26 mouse cellular contexts compared by ENCODE assay signal in the genomic region with DNA sequence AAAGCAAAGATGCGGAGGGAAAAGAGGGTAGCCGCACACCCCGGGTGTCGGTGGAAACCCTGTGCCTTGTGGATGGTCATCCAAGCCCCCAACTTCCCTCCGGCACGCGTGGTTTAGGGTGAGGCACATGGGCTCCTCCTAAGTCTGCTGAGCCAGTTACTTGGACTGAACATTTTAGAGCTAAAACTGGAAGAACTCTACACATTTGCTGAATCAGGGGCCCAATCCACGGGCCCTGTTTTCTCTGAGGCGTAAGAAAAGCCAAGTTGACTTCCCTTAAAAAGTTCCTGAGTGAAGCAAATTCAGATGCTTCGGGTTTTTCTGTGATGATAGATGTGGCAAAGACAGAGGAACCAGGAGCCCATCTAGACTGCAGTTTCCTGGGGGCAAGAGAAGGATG. TPM values are rescaled to one million over a fixed set of nuclear protein-coding genes. Genes with fewer than 3 reads are reported as not detected.
DNase-seq lines count a peak whose midpoint lies in the region; ATAC-seq and TF ChIP-seq lines count a peak whose summit lies in the region.
"Had no signal": no experiment of that assay in that cellular context is flagged by ENCODE, and none has a peak within 500 bp of the region (broad histone marks: within the 10 kb centered on the region; RNA-seq: fewer than 3 reads in every experiment).

No protein-coding gene starts in this region.

- H3K27me3 ChIP-seq in embryonic facial prominence, embryonic 12.5 days, result no peaks in the 10 kb centered on the region
- no peaks in the 10 kb centered on the region for H3K27me3 ChIP-seq in embryonic facial prominence, embryonic 10.5 days (replicated peaks; ENCODE audit: low read depth, poor library complexity, severe bottlenecking)
- H3K27me3 ChIP-seq in heart, embryonic 11.5 days (ENCODE audit: control insufficient read depth, insufficient read depth, low read length), result no peaks in the 10 kb centered on the region
- H3K27me3 ChIP-seq in E14TG2a.4 (ENCODE audit: insufficient read depth, low read length), result no peaks in the 10 kb centered on the region
- no peaks in the 10 kb centered on the region for H3K27me3 ChIP-seq in limb, embryonic 11.5 days (ENCODE audit: control insufficient read depth, insufficient read depth, low read length)
- H3K27me3 ChIP-seq in intestine, postnatal 0 days (replicated peaks; ENCODE audit: control insufficient read depth, insufficient read depth, low read length), result no peaks in the 10 kb centered on the region
- H3K27me3 ChIP-seq: embryonic facial prominence, embryonic 13.5 days; forebrain, embryonic 13.5 days; hindbrain, embryonic 13.5 days had no signal

- no peak for DNase-seq in embryonic facial prominence, embryonic 10.5 days (ENCODE audit: low spot score)
- no peak for DNase-seq in heart, postnatal 10 days
- DNase-seq in limb, embryonic 11.5 days (ENCODE audit: low spot score), result no peak
- DNase-seq in cerebellum, postnatal 4 days (ENCODE audit: low spot score in 2 of 2), result no peak
- DNase-seq: adrenal gland, postnatal 36 days; cerebellum, adult 11-12 months; cerebellum, postnatal 10 days; gastrocnemius, postnatal 10 days; kidney, adult 2 months; liver; right cerebral cortex, postnatal 4 days; thymus, adult 18-20 months; thymus, postnatal 36 days had no signal

- H3K4me1 ChIP-seq in embryonic facial prominence, embryonic 12.5 days, result peaks cover 9% of the 10 kb centered on the region; the same call in 1 of the 2 replicates
- H3K4me1 ChIP-seq in embryonic facial prominence, embryonic 10.5 days, result peaks cover 18% of the 10 kb centered on the region
- no peaks in the 10 kb centered on the region for H3K4me1 ChIP-seq in heart, embryonic 11.5 days (ENCODE audit: control insufficient read depth, insufficient read depth, low read length)
- peaks cover 93% of the 10 kb centered on the region for H3K4me1 ChIP-seq in E14TG2a.4 (replicated peaks; ENCODE audit: low read depth, low read length)
- H3K4me1 ChIP-seq in limb, embryonic 11.5 days (ENCODE audit: control insufficient read depth, insufficient read depth, low read length), result peaks cover 5% of the 10 kb centered on the region; the same call in 1 of the 2 replicates
- H3K4me1 ChIP-seq in intestine, postnatal 0 days (replicated peaks; ENCODE audit: control insufficient read depth, insufficient read depth, low read length), result no peaks in the 10 kb centered on the region
- H3K4me1 ChIP-seq: forebrain, embryonic 13.5 days; hindbrain, embryonic 13.5 days; midbrain, embryonic 10.5 days had no signal

- no peak overlapping the region for H3K4me2 ChIP-seq in embryonic facial prominence, embryonic 12.5 days (replicated peaks)
- H3K4me2 ChIP-seq in heart, embryonic 11.5 days, result no peak overlapping the region
- no peak overlapping the region for H3K4me2 ChIP-seq in limb, embryonic 11.5 days (ENCODE audit: low read depth, severe bottlenecking)
- H3K4me2 ChIP-seq in intestine, postnatal 0 days (replicated peaks; ENCODE audit: low read depth), result no peak overlapping the region
- H3K4me2 ChIP-seq: embryonic facial prominence, embryonic 13.5 days; forebrain, embryonic 13.5 days; hindbrain, embryonic 13.5 days had no signal

- H3K9me3 ChIP-seq in embryonic facial prominence, embryonic 12.5 days, result no peaks in the 10 kb centered on the region
- H3K9me3 ChIP-seq in embryonic facial prominence, embryonic 10.5 days, result no peaks in the 10 kb centered on the region
- H3K9me3 ChIP-seq in heart, embryonic 11.5 days (replicated peaks; ENCODE audit: control insufficient read depth, low read length), result no peaks in the 10 kb centered on the region
- peaks cover 31% of the 10 kb centered on the region for H3K9me3 ChIP-seq in E14TG2a.4 (ENCODE audit: low read length)
- no peaks in the 10 kb centered on the region for H3K9me3 ChIP-seq in limb, embryonic 11.5 days (ENCODE audit: control insufficient read depth, low read length)
- H3K9me3 ChIP-seq in intestine, postnatal 0 days (ENCODE audit: control insufficient read depth), result no peaks in the 10 kb centered on the region
- H3K9me3 ChIP-seq: embryonic facial prominence, embryonic 13.5 days; forebrain, embryonic 13.5 days; hindbrain, embryonic 13.5 days; midbrain, embryonic 10.5 days had no signal

- no peak for ATAC-seq in embryonic facial prominence, embryonic 12.5 days (ENCODE audit: insufficient number of reproducible peaks, insufficient read depth, low FRiP score, low TSS enrichment)
- ATAC-seq in heart, embryonic 11.5 days (replicated peaks; ENCODE audit: insufficient number of reproducible peaks, low FRiP score, low TSS enrichment), result no peak
- ATAC-seq in limb, embryonic 11.5 days (ENCODE audit: insufficient number of reproducible peaks, low FRiP score, low TSS enrichment, low read depth), result peak; percentile 31; the same call in 1 of the 2 replicates
- ATAC-seq in intestine, postnatal 0 days, result no peak
- ATAC-seq: forebrain, embryonic 13.5 days; lung, postnatal 0 days; midbrain, embryonic 16.5 days had no signal

- no peak for TF ChIP-seq CTCF in E14TG2a.4 (conservative IDR thresholded peaks at IDR 0.05; ENCODE audit: low read length)
- TF ChIP-seq CTCF in intestine, postnatal 0 days (IDR thresholded peaks at IDR 0.05; ENCODE audit: low read depth), result no peak

- WGBS in embryonic facial prominence, embryonic 12.5 days, result 73% methylated on average over 10 of the region's 10 CpGs
- 72% methylated on average over 10 of the region's 10 CpGs for WGBS in embryonic facial prominence, embryonic 10.5 days
- WGBS in heart, embryonic 11.5 days (ENCODE audit: insufficient replicate concordance), result 86% methylated on average over 10 of the region's 10 CpGs
- 80% methylated on average over 10 of the region's 10 CpGs for WGBS in limb, embryonic 11.5 days
- 95% methylated on average over 10 of the region's 10 CpGs for WGBS in intestine, postnatal 0 days

- H3K36me3 ChIP-seq in embryonic facial prominence, embryonic 12.5 days, result peaks cover 37% of the 10 kb centered on the region
- peaks cover 28% of the 10 kb centered on the region for H3K36me3 ChIP-seq in embryonic facial prominence, embryonic 10.5 days (replicated peaks)
- peaks cover 31% of the 10 kb centered on the region for H3K36me3 ChIP-seq in heart, embryonic 11.5 days (ENCODE audit: control insufficient read depth, insufficient read depth, low read length)
- H3K36me3 ChIP-seq in E14TG2a.4 (ENCODE audit: insufficient read depth, low read length), result peaks cover 90% of the 10 kb centered on the region
- no peaks in the 10 kb centered on the region for H3K36me3 ChIP-seq in limb, embryonic 11.5 days (ENCODE audit: control insufficient read depth, insufficient read depth, low read length)
- H3K36me3 ChIP-seq in intestine, postnatal 0 days (ENCODE audit: control insufficient read depth, insufficient read depth), result peaks cover 14% of the 10 kb centered on the region; the same call in 1 of the 2 replicates
- H3K36me3 ChIP-seq: midbrain, embryonic 10.5 days had no signal

- H3K27ac ChIP-seq in embryonic facial prominence, embryonic 12.5 days, result 0 out of 2 replicates have a peak overlapping the region, but pooled peaks have one; percentile 3
- H3K27ac ChIP-seq in embryonic facial prominence, embryonic 10.5 days (replicated peaks), result no peak overlapping the region
- 0 out of 2 replicates have a peak overlapping the region, but pooled peaks have one; percentile 10 for H3K27ac ChIP-seq in heart, embryonic 11.5 days (ENCODE audit: low read depth, low read length)
- H3K27ac ChIP-seq in limb, embryonic 11.5 days (replicated peaks; ENCODE audit: low read depth, low read length), result no peak overlapping the region
- no peak overlapping the region for H3K27ac ChIP-seq in intestine, postnatal 0 days (ENCODE audit: low read depth, low read length)
- H3K27ac ChIP-seq: embryonic facial prominence, embryonic 13.5 days; forebrain, embryonic 13.5 days; hindbrain, embryonic 13.5 days; midbrain, embryonic 10.5 days had no signal

- intact Hi-C loops in heart, postnatal 10 days (cut with DNase I), result no loop called here

- no peak overlapping the region for H3K4me3 ChIP-seq in embryonic facial prominence, embryonic 12.5 days
- H3K4me3 ChIP-seq in embryonic facial prominence, embryonic 10.5 days, result no peak overlapping the region
- no peak overlapping the region for H3K4me3 ChIP-seq in heart, embryonic 11.5 days (ENCODE audit: low read depth, low read length)
- H3K4me3 ChIP-seq in E14TG2a.4 (replicated peaks; ENCODE audit: low read length), result peak overlapping the region; percentile 14; the same call in 1 of the 2 replicates
- H3K4me3 ChIP-seq in limb, embryonic 11.5 days (ENCODE audit: low read depth, low read length), result no peak overlapping the region
- H3K4me3 ChIP-seq in intestine, postnatal 0 days (ENCODE audit: low read depth, low read length), result no peak overlapping the region
- H3K4me3 ChIP-seq: embryonic facial prominence, embryonic 13.5 days; erythroblast, embryonic 14.5 days; forebrain, embryonic 13.5 days; hindbrain, embryonic 13.5 days; midbrain, embryonic 10.5 days had no signal

- no peak overlapping the region for H3K9ac ChIP-seq in embryonic facial prominence, embryonic 12.5 days
- H3K9ac ChIP-seq in heart, embryonic 11.5 days (ENCODE audit: low read depth, low read length), result no peak overlapping the region
- H3K9ac ChIP-seq in limb, embryonic 11.5 days (ENCODE audit: low read length), result no peak overlapping the region
- no peak overlapping the region for H3K9ac ChIP-seq in intestine, postnatal 0 days (ENCODE audit: low read depth, low read length)
- H3K9ac ChIP-seq: embryonic facial prominence, embryonic 13.5 days; forebrain, embryonic 13.5 days; hindbrain, embryonic 13.5 days had no signal

RNA-seq across cellular contexts. Expression of a gene that starts 46.2 kb away (rescaled TPM):
- 0.43 and 0.79 TPM in 2 replicates for polyA plus RNA-seq in embryonic facial prominence, embryonic 12.5 days (2016; fragmentation: Nextera tagmentation; extraction: Ambion mirVana)
- 0.29 and 0.71 TPM in 2 replicates for polyA plus RNA-seq in embryonic facial prominence, embryonic 10.5 days (2016; fragmentation: Nextera tagmentation; extraction: Ambion mirVana)
- 12.2 and 18.2 TPM in 2 replicates for polyA plus RNA-seq in heart, embryonic 11.5 days (2014; fragmentation: Nextera tagmentation; extraction: Ambion mirVana)
- under 1 TPM; 0.55 to 0.89 TPM for total RNA-seq in heart, postnatal 10 days (2021)
- polyA plus RNA-seq in limb, embryonic 11.5 days (2014; fragmentation: Nextera tagmentation; extraction: Ambion mirVana), result 0.54 and 0.71 TPM in 2 replicates
- 2.1 and 2.9 TPM in 2 replicates for polyA plus RNA-seq in intestine, postnatal 0 days (2015; fragmentation: Nextera tagmentation; extraction: Ambion mirVana)
- total RNA-seq: adrenal gland, postnatal 36 days; heart, adult 18-20 months had no signal
- polyA plus RNA-seq: erythroblast, embryonic 14.5 days; neural tube, embryonic 14.5 days had no signal

Comparison
In these comparisons a context has a peak if more than half of its experiments do, and no peak if none do; other contexts are left out.
1. H3K27ac ChIP-seq: peak in embryonic facial prominence, embryonic 12.5 days (single experiment) and heart, embryonic 11.5 days (single experiment); none in embryonic facial prominence, embryonic 10.5 days (single experiment), limb, embryonic 11.5 days (single experiment) and intestine, postnatal 0 days (single experiment).